In genomic region chr10:77613409-77613808, GRCm38 (mm10) we compare ENCODE assay signal across 9 mouse cellular contexts. TPM values are rescaled to one million over a fixed set of nuclear protein-coding genes. Genes with fewer than 3 reads are reported as not detected.
DNase-seq lines count a peak whose midpoint lies in the region; ATAC-seq lines count a peak whose summit lies in the region.
"Had no signal": no experiment of that assay in that cellular context is flagged by ENCODE, and none has a peak within 500 bp of the region (broad histone marks: within the 10 kb centered on the region; RNA-seq: fewer than 3 reads in every experiment).

No protein-coding gene starts in this region.

- H3K27me3 ChIP-seq in limb, embryonic 15.5 days, result no peaks in the 10 kb centered on the region
- H3K27me3 ChIP-seq in limb, embryonic 10.5 days (ENCODE audit: low read depth, poor library complexity, severe bottlenecking), result no peaks in the 10 kb centered on the region
- H3K27me3 ChIP-seq in kidney, embryonic 16.5 days (ENCODE audit: insufficient read depth, low read length), result no peaks in the 10 kb centered on the region
- H3K27me3 ChIP-seq in midbrain, embryonic 16.5 days (ENCODE audit: control insufficient read depth, insufficient read depth, low read depth, low read length), result no peaks in the 10 kb centered on the region

- peak overlapping the region; percentile 59 for H3K27ac ChIP-seq in limb, embryonic 15.5 days
- H3K27ac ChIP-seq in limb, embryonic 10.5 days, result no peak overlapping the region
- peak overlapping the region; percentile 67 for H3K27ac ChIP-seq in kidney, embryonic 16.5 days (ENCODE audit: low read length)
- no peak overlapping the region for H3K27ac ChIP-seq in midbrain, embryonic 16.5 days (ENCODE audit: low read length)

- H3K4me2 ChIP-seq in limb, embryonic 15.5 days, result no peak overlapping the region
- no peak overlapping the region for H3K4me2 ChIP-seq in kidney, embryonic 16.5 days (replicated peaks; ENCODE audit: low read depth, low read length)
- H3K4me2 ChIP-seq in midbrain, embryonic 16.5 days (ENCODE audit: low read length), result no peak overlapping the region

- DNase-seq in limb, embryonic 10.5 days (ENCODE audit: low spot score), result no peak
- DNase-seq in heart, adult 9 months (ENCODE audit: low spot score in 2 of 2), result peak; percentile 84 to 92
- DNase-seq in skeletal muscle tissue, adult 2 months (ENCODE audit: low read depth, low spot score), result peak; percentile 77
- no peak for DNase-seq in thymus, postnatal 25 days
- DNase-seq in right cerebral cortex, postnatal 10 days (ENCODE audit: low spot score in 2 of 2), result no peak

- H3K9me3 ChIP-seq in limb, embryonic 15.5 days, result no peaks in the 10 kb centered on the region
- no peaks in the 10 kb centered on the region for H3K9me3 ChIP-seq in limb, embryonic 10.5 days (replicated peaks)
- no peaks in the 10 kb centered on the region for H3K9me3 ChIP-seq in kidney, embryonic 16.5 days (ENCODE audit: low read length)
- H3K9me3 ChIP-seq in midbrain, embryonic 16.5 days (replicated peaks; ENCODE audit: control insufficient read depth, low read length, poor library complexity, severe bottlenecking), result no peaks in the 10 kb centered on the region

- no peak overlapping the region for H3K4me3 ChIP-seq in limb, embryonic 15.5 days
- H3K4me3 ChIP-seq in limb, embryonic 10.5 days, result no peak overlapping the region
- H3K4me3 ChIP-seq in kidney, embryonic 16.5 days (ENCODE audit: low read length), result no peak overlapping the region
- no peak overlapping the region for H3K4me3 ChIP-seq in midbrain, embryonic 16.5 days (ENCODE audit: low read depth, low read length)

- H3K4me1 ChIP-seq in limb, embryonic 15.5 days, result peaks cover 7% of the 10 kb centered on the region; the same call in 1 of the 2 replicates
- 0 out of 2 replicates have a peak, but pooled peaks cover 4% of the 10 kb centered on the region for H3K4me1 ChIP-seq in limb, embryonic 10.5 days
- peaks cover 7% of the 10 kb centered on the region; the same call in 1 of the 2 replicates for H3K4me1 ChIP-seq in kidney, embryonic 16.5 days (ENCODE audit: insufficient read depth, low read length)
- peaks cover 6% of the 10 kb centered on the region for H3K4me1 ChIP-seq in midbrain, embryonic 16.5 days (ENCODE audit: control insufficient read depth, insufficient read depth, low read length)

- H3K36me3 ChIP-seq in limb, embryonic 15.5 days, result peaks cover 85% of the 10 kb centered on the region
- H3K36me3 ChIP-seq in limb, embryonic 10.5 days, result peaks cover 94% of the 10 kb centered on the region
- H3K36me3 ChIP-seq in kidney, embryonic 16.5 days (ENCODE audit: insufficient read depth, low read length), result peaks cover 82% of the 10 kb centered on the region
- peaks cover 47% of the 10 kb centered on the region for H3K36me3 ChIP-seq in midbrain, embryonic 16.5 days (ENCODE audit: control insufficient read depth, insufficient read depth, low read length)

- WGBS in limb, embryonic 15.5 days, result 88% methylated on average over 3 of the region's 3 CpGs
- 88% methylated on average over 3 of the region's 3 CpGs for WGBS in limb, embryonic 10.5 days
- 71% methylated on average over 3 of the region's 3 CpGs for WGBS in kidney, embryonic 16.5 days
- WGBS in midbrain, embryonic 16.5 days, result 89% methylated on average over 3 of the region's 3 CpGs

- ATAC-seq in limb, embryonic 15.5 days (ENCODE audit: insufficient number of reproducible peaks, low FRiP score, low TSS enrichment, low read depth), result no peak
- ATAC-seq in kidney, embryonic 16.5 days (ENCODE audit: low FRiP score, low TSS enrichment), result peak; percentile 76
- no peak for ATAC-seq in midbrain, embryonic 16.5 days

- H3K9ac ChIP-seq in limb, embryonic 15.5 days, result no peak overlapping the region
- 0 out of 2 replicates have a peak overlapping the region, but pooled peaks have one; percentile 38 for H3K9ac ChIP-seq in kidney, embryonic 16.5 days (replicated peaks; ENCODE audit: low read length)
- H3K9ac ChIP-seq in midbrain, embryonic 16.5 days (ENCODE audit: low read depth, low read length), result no peak overlapping the region

RNA-seq across cellular contexts. Expression of gene Gm49325, which starts 7.4 kb away (rescaled TPM):
- polyA plus RNA-seq in limb, embryonic 15.5 days (2015; fragmentation: Nextera tagmentation; extraction: Ambion mirVana), result 1.3 and 1.8 TPM in 2 replicates
- polyA plus RNA-seq in limb, embryonic 10.5 days (2016; fragmentation: Nextera tagmentation; extraction: Ambion mirVana), result 1.6 and 1.7 TPM in 2 replicates
- 2.2 TPM in 1 of 2 replicates, not detected in the other for polyA plus RNA-seq in kidney, embryonic 16.5 days (2015; fragmentation: Nextera tagmentation; extraction: Ambion mirVana)
- 1.5 and 2.9 TPM in 2 replicates for polyA plus RNA-seq in midbrain, embryonic 16.5 days (2015; fragmentation: Nextera tagmentation; extraction: Ambion mirVana)
- polyA plus RNA-seq: large intestine, adult 2 months had no signal

RNA-seq across cellular contexts. Expression of gene Sumo3, which starts 7.5 kb away (rescaled TPM):
- 343 and 347 TPM in 2 replicates for polyA plus RNA-seq in limb, embryonic 15.5 days (2015; fragmentation: Nextera tagmentation; extraction: Ambion mirVana)
- 400 and 420 TPM in 2 replicates for polyA plus RNA-seq in limb, embryonic 10.5 days (2016; fragmentation: Nextera tagmentation; extraction: Ambion mirVana)
- 365 and 369 TPM in 2 replicates for polyA plus RNA-seq in kidney, embryonic 16.5 days (2015; fragmentation: Nextera tagmentation; extraction: Ambion mirVana)
- polyA plus RNA-seq in midbrain, embryonic 16.5 days (2015; fragmentation: Nextera tagmentation; extraction: Ambion mirVana), result 315 and 350 TPM in 2 replicates

RNA-seq across cellular contexts. Expression of gene Ube2g2, which starts 8.7 kb away (rescaled TPM):
- polyA plus RNA-seq in limb, embryonic 15.5 days (2015; fragmentation: Nextera tagmentation; extraction: Ambion mirVana), result 99.8 and 127 TPM in 2 replicates
- polyA plus RNA-seq in limb, embryonic 10.5 days (2016; fragmentation: Nextera tagmentation; extraction: Ambion mirVana), result 98.4 and 104 TPM in 2 replicates
- polyA plus RNA-seq in kidney, embryonic 16.5 days (2015; fragmentation: Nextera tagmentation; extraction: Ambion mirVana), result 78.8 and 90.2 TPM in 2 replicates
- polyA plus RNA-seq in midbrain, embryonic 16.5 days (2015; fragmentation: Nextera tagmentation; extraction: Ambion mirVana), result 80.9 and 81.8 TPM in 2 replicates

RNA-seq across cellular contexts. Expression of gene Pttg1ip, which starts 31.9 kb away (rescaled TPM):
- polyA plus RNA-seq in limb, embryonic 15.5 days (2015; fragmentation: Nextera tagmentation; extraction: Ambion mirVana), result 145 and 158 TPM in 2 replicates
- 64.0 and 73.7 TPM in 2 replicates for polyA plus RNA-seq in limb, embryonic 10.5 days (2016; fragmentation: Nextera tagmentation; extraction: Ambion mirVana)
- 194 and 206 TPM in 2 replicates for polyA plus RNA-seq in kidney, embryonic 16.5 days (2015; fragmentation: Nextera tagmentation; extraction: Ambion mirVana)
- polyA plus RNA-seq in midbrain, embryonic 16.5 days (2015; fragmentation: Nextera tagmentation; extraction: Ambion mirVana), result 63.6 and 70.8 TPM in 2 replicates

Comparison
In these comparisons a context has a peak if more than half of its experiments do, and no peak if none do; other contexts are left out.
1. H3K27ac ChIP-seq: peak in limb, embryonic 15.5 days (single experiment) and kidney, embryonic 16.5 days (single experiment); none in limb, embryonic 10.5 days (single experiment) and midbrain, embryonic 16.5 days (single experiment).
2. DNase-seq: peak in heart, adult 9 months (2 of 2) and skeletal muscle tissue, adult 2 months (single experiment); none in limb, embryonic 10.5 days (single experiment), thymus, postnatal 25 days (single experiment) and right cerebral cortex, postnatal 10 days (0 of 2).